Mouse (Mus musculus) 3134 (cell line): ENCODE measurements around the gene Ppfia4.
A peak's percentile ranks its signal among the peaks of the same experiment; 100 is the strongest.

Experiments used
- DNase-seq: peaks from one replicate; pipeline ENCODE4 v3.0.0-alpha.2; 2011; ENCODE audit warnings: low spot score; ENCODE audit not compliant: insufficient read length; ENCODE audit errors: extremely low read depth

Gene Ppfia4

DNA sequence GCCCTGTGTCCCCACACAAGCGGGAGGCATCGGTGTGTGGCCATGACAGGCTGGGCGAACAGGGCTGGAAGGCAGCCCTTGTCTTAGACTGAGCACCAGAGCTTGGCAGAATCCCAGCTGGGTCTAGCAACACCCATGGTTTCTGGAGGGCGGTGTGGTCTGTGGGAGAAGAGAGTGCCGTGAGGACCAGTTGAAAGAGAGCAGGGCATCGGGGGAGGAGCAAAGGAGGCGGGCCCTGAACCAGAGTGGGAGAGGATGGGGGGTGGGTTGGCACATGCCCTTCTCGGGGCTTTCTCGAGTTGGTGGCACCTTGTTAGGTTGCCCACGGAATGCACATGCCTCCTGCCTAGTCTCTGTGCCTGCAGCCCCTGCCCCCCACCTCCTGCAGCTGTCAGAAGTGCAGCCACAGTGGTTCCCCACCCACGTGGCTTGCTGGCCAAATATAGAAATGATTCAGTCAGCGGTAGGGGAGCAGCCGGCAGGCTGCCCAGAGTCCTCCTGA, at the start of gene Ppfia4:
Gene Ppfia4, minus strand, starts transcription at position 159 of the 502 bp plus-strand sequence.
- DNase-seq, result peak; percentile 81

DNA sequence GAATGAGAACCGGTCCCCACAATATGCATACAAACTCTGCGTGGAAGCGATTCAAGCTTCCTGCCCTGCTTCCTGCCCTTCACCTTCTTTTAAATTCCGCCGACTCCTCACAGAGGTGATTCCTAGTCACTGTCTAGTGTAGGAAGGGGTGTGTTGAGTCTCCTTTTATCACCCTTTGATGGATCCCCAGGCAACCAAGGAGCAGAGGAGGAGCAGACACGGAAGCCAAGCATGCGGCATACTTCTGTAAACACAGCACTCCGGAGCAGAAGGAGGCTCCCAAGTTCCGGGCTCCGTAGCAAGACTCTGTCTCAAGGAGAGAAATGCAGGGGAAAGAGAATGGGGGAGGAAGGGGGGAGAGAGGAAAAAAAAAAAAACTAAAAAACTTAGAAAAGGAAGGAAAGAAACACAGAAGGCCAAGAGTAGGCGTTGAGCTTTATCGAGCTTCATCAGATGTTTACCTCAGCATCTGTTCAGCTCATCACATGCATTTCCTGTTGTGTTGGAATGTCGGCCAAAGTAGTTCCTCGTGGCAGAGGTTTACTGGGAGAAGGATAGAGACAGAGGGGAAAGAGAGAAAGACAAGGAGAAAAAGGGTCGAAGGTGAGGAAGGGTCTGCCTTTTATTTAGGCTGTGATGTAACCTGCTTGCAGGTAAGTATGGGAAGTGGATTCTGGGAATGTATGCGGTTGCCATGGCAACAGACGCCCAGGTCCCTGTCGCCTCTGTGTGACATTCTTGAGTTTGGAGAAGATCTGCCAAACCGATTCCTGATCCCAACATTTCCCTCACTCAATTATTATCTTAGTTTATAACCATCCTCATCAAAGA, 49.3 kb upstream of the Ppfia4 start:
- DNase-seq, result no peak

DNA sequence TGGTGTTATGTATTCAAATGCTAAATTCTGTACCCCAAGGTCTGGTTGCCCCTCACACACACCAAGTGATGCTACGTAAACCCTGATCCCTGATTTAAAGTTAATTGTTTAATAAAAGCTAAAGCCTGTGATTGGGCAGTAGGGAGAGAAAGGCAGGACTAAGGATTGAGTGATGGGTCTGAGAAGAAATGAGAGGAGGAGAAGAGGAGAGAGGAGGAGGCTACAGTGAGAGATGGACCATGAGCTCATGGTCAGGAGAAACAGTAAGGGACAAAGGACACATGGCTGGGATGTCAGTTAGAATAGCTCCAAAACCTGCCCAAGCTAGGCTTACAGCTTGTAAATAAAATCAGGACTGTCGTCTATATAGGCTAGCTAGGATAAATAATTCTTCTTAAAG, 48.3 kb upstream of the Ppfia4 start:
- no peak for DNase-seq

DNA sequence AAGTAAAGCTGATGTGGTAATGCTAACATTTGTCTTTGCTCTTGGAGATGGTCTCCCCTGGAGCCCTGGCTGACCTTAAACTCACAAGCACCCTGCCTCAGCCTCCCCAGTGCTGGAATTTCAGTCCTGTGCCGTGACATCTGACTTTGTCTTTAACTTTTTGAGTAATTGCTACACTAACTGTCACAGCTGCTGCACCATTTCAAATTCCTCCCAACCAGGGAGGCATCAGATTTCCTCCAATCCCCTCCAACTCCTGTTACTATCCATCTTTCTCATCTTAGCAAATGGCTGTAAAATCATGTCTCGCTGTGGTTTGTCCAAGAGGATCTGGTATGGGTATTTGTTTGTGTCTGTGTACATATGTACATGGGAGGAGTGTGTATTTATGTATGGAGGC, 41.4 kb upstream of the Ppfia4 start:
- DNase-seq, result no peak

DNA sequence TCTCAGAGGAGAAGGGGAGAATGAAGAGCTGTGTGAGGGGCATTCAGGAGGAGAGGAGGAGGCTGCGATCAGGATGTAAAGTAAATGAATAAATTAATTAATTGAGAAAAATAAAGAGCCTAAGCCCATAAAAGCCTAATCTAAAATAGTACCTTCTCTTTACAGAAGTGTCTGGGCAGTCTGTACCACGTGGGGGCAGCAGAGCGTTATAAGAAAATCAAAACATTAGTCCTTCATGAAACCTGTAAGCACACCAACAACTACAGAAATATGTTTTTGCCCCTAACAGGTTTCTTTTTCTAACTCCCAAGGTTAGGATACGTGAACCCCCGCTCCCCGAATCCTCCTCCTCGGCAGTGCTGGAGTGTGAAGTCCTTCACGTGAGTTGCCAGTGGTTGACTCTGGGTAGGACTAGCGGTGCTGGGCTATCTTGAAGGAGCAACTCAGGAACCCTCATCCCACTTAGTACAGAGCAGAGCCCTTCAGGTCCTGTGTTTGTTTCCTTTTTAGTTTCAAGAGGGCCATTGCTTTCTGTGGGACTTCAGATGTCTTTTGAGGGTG, 36.1 kb upstream of the Ppfia4 start:
- no peak for DNase-seq

DNA sequence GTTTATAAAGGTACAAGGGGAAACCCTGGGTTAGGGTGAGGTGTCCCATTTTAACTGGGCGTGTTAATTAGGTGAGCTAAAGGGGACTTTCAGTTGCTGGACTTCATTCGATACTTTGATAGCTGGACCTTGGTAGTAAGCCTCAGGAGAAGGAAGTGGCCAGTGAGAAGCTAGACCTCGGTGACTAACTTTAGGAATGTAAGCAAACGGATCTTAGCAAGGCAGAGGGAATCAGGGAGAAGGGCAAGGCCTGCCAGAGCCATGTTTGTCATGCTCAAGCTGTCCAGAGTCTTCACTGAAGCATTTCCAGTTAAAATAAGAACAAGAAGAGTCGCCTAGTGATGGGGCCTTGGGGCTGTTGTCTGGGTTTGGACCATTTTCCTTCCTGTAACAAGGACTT, 32.8 kb upstream of the Ppfia4 start:
- no peak for DNase-seq

DNA sequence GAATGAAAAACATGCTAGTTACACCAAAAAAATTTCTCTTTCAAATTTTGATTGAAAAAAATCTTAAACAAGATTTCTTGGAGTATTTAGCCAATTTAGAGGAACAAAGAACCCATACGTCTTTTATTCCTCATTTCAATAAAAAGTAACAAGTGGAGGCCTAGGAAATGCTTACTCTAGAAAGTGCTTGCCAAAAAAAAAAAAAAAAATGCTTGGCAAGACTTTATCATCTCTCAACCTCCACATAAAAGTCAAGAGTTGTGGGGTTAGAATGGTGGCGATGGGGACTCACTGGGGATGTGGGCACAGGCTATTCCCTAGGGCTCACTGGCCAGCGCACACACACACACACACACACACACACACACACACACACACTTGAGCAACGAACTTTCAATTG, 30.5 kb upstream of the Ppfia4 start:
- DNase-seq, result no peak

DNA sequence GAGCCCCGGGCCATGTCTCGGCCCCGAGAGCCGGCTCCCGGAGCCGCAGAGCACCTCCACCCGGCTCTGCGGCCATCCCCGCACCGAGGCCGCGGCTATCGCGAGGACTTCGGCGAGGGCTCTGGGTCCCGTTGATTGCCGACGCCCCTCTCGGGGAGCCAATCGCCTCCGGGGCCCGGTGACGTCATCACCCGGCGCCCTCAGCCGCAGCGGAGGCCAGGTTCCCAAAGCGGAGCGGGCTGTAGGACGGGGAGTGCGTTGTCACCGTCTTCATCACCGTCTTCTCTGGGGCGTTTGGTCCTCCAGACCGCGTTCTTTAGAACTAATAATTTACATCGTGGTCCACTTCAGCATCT, 29.1 kb upstream of the Ppfia4 start, which contains the start of gene Tmem183a:
Gene Tmem183a, minus strand, starts transcription at position 123 of the 356 bp plus-strand sequence.
- peak; percentile 95 for DNase-seq

DNA sequence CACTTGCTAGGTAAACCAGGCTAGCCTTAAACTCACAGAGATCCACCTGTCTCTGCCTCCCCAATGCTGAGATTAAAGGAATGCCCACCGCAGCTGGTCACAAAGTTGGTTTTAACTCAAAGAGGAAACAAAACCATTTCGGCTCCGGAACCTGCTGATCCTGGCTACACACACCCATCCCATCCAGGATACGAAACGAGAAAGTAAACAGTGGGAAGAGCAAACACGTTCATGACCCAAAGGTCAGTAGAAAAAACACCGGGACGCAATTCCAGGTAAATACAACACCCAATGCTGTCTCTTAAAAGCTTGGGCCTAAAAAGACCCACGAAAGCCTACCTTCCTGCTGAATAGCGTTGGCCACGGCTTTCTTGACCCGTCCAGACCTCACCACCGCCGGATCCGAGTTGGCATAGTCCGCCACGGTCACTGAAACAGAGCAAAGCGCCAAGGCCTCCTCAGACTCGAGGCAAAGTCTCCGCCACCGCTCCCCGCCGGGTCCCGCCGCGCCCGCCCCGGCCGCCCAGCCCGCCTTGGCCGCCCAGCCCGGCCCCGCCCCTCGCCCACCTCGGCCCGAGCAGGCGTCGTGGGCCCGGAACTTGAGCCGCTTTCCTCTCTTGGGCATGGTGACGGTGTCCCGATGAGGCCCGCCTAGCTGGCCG, 28.6 kb upstream of the Ppfia4 start:
- DNase-seq, result no peak

DNA sequence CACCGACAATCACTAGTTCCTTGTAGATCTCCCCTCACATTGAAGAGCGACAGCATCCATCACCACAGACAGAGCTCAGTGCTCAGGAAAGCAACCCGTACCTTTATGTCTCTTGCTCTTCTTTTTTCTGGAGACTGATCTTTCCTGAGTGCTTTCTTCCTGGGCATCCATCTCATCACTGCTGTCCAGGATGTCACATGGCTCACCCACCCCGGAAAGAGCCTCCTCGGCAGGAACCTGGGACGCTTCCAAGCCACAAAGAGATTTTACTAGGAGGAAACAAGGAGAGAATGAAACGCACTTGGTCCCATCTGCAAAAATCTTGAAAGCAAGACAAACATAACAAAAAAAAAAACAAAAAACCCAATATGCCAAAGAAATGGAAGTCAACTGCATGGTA, 27.9 kb upstream of the Ppfia4 start:
- peak; percentile 26 for DNase-seq

DNA sequence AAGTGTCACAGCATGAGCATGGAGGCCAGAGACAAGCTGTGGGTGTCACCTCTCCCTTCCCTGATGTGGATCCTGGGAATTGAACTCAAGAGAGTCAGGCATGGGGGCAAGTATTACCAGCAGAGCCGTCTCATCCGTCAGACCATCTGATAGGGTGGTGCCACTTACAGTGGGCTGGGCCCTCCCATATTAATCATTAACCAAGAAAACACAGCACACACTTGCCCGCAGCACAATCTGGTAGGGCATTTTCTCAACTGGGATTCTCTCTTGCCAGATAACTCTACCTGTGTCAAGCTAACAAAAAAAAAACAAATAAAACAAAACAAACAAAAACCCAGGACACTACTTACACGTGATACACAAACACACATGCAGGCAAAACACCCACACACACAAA, 24.7 kb upstream of the Ppfia4 start:
- no peak for DNase-seq

DNA sequence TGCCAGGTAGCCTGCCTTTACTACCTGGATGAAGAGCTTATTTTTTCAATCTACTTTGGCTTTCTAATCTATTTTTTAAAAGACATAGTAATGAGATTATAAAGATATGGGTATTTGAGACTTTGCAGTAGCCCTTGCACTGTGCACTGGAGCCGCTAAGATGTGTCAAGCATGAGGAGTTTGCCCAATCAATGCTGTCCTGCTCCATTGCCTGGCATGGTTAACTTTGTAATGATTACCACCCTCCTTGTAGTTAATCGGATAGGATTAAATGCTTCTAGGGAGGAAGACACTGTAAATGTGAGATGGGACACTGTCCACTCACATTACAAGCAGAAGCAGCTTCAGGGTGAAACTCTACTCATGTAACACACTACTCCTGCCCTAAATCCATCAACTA, 20.6 kb upstream of the Ppfia4 start:
- DNase-seq, result no peak

DNA sequence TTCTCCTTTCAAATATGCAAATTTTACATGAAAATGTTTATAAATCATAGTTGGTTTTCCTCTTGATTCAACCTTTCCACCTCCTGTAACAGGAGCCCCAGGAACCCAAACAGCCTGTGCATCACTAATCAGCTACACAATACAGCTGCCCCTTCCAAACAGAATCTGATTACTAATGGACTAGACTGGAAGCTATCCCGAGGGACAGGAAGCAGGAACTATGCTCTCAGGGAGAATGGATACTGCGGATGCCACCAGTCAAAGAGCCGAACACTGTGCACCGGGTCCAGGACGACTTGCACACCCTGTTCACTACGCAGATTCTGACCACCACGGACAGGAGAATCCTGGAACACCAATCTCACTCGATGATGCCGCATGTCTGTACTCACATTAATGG, 15.1 kb upstream of the Ppfia4 start:
- DNase-seq, result no peak

DNA sequence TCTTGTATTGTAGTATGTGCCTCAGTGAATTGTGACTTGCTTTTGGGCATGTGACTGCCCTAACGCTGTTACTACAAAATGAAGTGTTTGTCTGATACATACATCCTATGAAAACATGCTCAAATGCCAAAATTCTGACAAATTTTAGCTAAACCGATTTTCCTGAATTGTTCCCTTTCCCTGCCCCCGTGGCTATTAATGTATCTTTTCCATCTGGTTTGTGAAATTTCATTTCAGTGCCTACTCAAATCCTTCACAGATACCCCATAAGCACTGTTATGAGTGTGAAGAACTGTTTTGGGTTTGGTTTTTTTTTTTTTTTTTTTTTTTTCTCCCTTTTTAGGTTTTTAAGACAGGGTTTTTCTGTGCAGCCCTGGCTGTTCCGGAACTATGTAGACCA, 12.3 kb upstream of the Ppfia4 start:
- no peak for DNase-seq

DNA sequence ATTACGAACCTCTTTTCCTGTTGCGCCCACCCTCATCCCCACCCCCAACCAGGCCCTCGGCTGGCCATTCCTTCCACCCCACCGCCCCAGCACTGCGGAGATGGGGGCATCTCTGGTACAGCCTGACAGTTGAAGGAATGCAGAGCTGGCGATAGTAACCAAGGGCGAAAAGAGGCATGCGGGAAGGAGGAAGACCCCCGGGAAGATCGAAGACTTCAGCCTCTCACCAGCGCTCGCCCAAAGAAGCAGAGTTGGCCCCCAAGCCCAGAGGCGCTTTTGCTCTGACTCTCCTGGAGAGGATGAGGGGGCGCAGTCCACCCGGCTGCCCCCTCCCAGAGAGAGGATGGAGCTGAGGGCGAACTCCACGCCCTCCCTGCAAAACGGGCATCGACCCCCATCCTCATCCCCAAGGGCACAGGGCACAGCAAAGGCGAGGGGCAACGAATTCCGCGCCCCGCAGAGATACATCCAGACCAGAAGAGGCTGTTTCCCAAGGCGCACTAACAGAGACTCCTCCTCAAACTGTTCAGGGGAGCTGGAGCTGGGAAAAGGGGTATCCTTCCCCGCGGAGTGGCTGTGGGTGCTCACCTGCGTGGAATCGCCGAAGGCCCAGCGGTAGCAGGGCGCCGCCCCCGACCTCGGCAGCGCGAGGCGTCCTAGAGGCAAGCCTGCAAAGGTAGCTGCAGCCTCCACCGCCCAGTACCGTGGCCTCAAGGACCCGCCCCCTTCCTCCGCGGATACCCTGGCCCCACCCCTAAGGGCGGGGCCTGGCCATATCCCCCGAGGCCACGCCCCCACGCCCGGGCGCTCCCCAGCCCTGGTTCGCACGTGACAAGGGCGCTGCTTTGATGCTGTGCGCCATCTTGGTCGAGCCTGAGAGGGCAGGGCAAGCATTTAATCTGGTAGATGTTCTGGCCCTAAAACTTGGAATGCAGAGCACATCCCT, 11.6 kb upstream of the Ppfia4 start:
- no peak for DNase-seq

DNA sequence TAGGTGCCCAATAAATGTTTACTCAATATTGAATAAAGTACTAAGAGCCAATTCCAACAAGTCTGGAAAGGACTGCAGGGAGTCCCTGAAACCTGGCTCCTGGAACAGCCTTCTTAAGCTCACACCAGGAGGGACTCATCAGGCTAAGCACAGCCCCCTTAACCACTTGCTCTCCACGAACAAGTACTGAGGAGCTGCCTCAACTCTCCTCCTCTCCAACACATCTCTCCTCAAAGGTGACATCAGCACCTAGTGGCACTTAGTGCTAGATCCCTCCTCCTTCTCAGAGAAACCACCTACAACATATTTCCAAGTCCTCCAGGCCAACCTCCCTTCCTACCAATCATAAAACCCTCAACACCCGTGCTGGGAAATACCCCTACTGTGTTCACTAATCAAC, 10.8 kb upstream of the Ppfia4 start:
- DNase-seq, result no peak

DNA sequence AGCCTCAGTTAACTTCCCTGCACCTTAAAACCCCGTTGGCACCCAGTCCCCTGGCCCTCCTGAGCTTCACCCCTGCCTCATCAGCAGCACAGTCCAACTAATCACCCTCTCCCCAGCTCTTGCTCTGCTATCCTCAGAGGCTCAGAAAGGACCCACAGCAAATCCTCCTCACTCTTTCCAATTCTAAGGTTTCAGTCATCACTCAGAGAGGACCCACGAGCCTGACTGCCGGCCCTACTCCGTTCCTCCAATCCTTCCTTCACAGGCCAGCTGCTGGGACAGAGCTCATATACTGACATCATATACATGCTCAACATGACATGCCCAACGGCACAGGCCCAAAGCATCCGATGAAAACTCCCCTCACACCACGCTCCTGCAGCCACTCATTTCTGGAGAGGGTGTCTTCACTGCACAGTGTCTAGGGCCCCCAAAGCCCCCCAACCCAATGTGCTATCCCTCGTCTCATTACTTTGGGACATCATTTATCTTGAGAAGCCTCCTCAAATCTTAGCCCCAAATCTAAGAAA, 10.1 kb upstream of the Ppfia4 start:
- DNase-seq, result no peak

DNA sequence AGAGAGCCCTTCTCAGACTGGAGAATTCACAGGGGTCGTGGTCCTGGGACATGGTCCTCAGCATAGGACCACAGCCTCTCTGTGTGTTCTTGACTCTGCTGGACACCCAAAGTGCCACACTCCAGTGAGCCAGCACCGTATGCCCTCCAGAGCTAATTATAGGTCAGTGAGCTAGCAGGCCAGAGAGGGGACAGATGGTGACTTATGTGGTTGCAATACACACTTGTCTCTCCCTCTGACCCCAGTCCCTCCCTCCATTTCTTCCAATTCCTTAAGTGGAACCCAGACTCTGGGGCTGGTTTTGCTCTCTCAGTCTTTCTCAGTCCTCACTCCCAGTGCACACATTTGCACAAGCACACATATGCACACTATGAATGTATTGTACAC, 9.5 kb upstream of the Ppfia4 start:
- DNase-seq, result no peak

DNA sequence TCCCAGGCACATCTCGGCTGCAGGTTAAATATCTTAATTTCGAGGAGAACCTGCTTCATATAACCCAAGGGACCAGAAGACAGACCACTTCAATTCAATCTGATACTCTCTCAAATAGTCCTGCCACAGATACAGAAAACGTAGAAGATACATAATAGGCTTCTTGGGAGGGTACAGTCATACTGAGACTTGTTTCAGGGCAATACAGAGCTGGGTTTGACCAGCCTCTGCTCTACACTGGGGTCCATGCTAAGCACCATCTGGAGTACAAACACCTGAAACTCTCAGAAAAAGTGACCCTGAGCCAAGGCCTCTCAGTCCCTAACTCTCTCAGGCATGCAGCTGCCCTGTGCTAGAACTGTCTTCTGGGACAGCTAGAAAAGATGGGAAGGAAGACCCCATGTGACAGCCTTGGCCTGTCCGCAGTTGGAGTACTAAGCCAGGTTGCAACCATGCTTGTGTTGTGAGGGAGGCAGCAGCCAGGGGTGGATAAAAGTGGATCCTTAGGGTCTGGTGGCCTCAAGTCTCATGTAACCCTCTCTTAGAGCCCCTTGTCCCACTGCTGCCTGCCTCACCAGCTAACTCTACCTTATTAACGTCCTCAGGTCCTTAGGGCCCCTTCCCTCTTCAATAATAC, 9.0 kb upstream of the Ppfia4 start:
- DNase-seq, result no peak
